Mouse (Mus musculus): ENCODE measurements around the gene Shisa9.

Gene Shisa9

GRCm38 (mm10) chr16:12072573-12072972, 88.7 kb downstream of the Shisa9 start:
- DNase-seq (ENCODE audit: low spot score), result no peak

- DNase-seq (ENCODE audit: low spot score), result no peak
These were observed 92.4 kb downstream of the Shisa9 start for GRCm38 (mm10) chr16:12076270-12076669.

DNA sequence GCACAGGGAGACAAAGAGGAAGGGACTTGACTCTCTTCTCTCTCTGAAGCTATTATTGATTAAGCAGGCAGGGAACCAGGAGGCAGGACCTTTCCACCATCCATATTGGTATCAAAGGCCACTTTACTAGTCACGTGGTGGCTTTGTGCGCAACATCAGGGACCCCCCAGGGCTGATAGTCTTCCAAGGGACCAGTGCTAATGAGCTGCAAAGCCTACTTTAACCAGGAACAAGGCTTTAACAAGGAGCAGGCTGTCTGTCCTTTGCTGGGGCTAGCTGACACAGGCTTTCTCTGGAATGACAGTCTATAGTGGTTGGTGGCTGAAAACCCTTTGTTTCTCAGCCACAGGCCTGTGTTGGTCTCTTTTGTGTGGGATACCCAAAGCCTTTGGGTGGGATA, 92.8 kb downstream of the Shisa9 start:
- DNase-seq (ENCODE audit: low spot score), result no peak

DNA sequence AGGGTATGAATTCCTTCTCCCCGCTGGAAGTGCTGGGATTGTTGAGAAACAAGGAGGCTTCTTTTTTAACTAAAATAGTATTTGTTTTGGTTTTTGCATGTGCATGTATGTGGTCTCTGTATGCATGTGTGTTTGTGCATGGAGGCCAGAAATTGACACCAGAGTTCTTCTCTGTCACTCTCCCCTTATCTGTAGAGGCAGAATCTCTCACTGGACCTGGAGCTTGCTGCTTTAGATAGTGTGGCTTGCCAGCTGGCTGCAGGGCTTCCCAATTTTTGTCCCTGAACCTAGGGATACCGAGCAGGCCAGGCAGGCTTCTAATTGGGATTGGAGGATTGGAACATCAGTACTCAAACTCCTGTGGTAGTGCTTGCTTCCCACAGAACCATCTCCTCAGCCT, 99.2 kb downstream of the Shisa9 start:
- DNase-seq (ENCODE audit: low spot score), result no peak

GRCm38 (mm10) chr16:12090604-12091235, 106.8 kb downstream of the Shisa9 start:
- DNase-seq (ENCODE audit: low spot score), result no peak

DNA sequence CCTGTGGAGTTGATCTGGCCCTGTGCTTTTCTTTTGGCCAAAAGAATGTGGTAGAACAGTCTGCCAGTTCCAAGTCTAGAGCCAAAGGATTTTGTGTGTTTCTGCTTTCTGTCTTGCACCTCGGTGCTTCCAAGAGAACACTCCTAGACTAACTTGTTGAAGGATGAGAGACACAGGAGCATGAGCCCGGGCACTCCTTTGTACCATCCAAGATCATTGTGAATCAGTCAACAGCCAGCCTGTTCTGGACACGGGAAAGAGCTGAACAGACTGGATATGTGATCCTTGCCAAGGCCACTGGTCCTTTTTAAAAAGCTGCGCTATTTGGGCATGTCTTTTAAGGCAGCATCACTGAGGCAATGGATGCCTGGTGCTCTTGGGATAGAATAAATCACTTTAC, 109.3 kb downstream of the Shisa9 start:
- DNase-seq (ENCODE audit: low spot score), result no peak

DNA sequence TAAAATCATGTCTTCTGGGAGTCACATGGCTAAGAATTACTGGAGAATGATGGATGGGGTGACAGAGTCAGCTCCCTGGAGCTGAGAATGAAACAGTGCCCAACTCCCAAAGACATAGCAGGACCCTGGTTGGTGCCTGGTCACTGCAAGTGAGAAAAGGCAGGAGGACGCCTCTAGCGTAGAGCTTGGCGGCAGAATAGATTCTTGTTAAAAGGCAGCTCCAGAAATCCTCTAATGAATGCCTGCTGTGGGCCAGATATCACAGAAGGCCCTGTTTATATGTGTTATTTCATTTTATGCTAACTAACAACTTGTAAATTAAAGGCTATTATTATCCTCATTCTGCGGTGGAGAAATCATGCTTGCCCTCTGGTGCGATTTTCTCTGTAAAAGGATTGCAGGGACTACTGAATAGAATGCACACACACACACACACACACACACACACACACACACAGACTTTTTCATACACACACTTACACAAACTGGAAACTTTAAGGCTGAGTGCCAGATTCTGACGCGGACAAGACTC, 110.9 kb downstream of the Shisa9 start:
- no peak for DNase-seq (ENCODE audit: low spot score)

DNA sequence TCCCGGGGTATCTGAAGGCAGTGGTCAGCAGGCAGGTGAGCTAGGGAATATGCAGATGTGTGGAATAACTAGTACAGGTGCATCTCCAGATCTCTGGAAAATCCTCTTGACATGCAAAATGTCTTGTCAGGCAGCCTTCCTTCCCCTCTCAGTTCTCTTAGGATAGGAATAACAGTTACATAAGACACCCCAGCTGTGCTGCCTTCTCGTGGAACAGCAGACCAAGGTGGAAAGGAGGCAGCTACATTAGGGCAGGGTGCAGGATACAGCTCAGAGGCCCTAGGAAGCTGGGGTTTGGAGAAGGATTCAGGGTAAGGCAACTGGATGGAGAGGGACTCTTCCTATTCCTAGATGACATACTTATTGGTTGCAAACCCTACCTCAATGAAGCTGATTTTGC, 111.5 kb downstream of the Shisa9 start:
- no peak for DNase-seq (ENCODE audit: low spot score)

- no peak for DNase-seq (ENCODE audit: low spot score)
These were observed 124.5 kb downstream of the Shisa9 start for GRCm38 (mm10) chr16:12108436-12108835.

DNA sequence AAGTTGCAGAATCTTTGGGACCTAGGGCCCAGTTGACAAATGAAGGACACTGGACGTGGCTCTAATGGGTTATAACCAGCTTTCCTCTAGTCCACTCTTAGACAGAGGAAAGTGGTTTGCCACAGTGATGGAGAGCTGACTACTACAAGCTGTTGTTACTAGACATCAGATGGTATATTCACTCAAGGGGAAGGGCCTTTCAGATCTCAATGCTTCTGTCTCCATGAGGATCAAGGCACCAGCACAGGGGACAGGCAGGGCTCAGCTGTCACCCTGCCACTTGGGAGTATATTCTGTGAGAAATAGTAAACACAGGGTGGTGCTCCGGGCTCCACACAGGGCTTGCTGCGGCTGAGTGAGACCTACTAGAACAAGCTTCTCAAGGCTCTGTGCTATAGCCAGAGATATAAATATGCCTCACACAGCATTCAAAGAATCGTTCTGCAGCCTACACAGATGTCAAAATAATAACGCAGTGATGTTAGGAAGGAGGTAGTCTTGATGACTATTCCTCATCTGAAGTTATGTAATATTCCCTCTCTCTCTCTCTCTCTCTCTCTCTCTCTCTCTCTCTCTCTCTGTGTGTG, 127.0 kb downstream of the Shisa9 start:
- no peak for DNase-seq (ENCODE audit: low spot score)

GRCm38 (mm10) chr16:12114396-12114795, 130.5 kb downstream of the Shisa9 start:
- DNase-seq (ENCODE audit: low spot score), result no peak

DNA sequence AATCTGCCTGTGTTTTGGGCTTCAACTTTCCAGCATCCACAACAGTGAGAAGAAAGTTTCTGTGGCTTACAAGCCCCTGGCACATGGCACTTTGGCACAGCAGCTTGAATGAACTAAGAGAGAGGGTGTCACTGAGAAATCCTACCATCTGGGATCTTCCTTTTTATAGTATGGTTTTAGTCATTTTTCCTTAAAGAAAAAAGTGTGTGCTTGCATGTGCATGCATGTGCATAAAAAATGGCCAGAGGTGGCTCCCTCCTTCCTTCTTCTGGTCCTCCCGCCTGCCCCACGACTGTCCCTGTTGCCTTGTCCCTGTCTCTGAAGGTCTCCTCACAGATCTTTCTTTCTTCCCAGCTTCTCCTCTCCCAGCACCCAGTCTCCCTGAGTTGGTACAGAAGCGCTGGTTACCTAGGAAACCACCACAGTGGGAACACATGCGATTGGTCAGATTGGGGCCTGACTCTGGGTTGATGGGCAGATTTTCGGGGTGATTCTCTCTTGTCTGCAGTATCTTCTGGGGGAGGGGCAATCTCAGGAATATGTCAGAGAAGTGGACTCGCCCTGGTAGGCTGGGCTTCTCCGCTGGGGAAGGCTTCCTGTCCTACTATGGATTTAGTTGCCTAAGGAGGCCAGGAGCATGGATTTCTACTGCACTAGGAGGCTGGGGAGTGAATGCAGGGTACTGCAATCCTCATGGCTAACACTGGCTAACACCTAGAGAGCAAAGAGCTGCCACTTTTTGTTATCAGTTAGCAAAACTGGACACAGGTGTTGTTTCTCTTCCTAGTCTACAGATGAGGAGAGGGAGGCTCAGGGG, 131.3 kb downstream of the Shisa9 start:
- DNase-seq (ENCODE audit: low spot score), result no peak

GRCm38 (mm10) chr16:12116926-12117325, 133.0 kb downstream of the Shisa9 start:
- no peak for DNase-seq (ENCODE audit: low spot score)

- no peak for DNase-seq (ENCODE audit: low spot score)
These were observed 135.6 kb downstream of the Shisa9 start for GRCm38 (mm10) chr16:12119463-12119862.

GRCm38 (mm10) chr16:12129782-12130181, 145.9 kb downstream of the Shisa9 start:
- DNase-seq (ENCODE audit: low spot score), result no peak

GRCm38 (mm10) chr16:12146666-12147065, 162.8 kb downstream of the Shisa9 start:
- no peak for DNase-seq (ENCODE audit: low spot score)

DNA sequence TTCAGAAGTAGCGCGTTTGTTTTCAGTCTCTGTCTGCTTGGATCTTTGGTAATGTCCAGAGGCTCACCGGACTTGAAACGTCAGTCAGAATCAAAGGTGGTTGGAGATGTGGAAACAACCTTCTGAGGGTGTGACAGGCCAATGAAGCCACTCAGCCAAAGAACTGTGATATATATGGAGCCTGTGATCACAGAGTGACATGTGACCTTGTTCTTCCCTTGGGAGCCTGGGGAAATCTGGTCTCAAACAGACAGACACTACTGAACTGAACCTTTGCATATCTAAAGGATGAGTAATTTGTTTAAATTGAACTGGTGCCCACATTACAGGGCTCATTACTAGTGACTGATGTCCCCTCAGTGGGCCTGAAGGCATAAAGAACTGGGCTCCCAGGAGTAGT, 168.1 kb downstream of the Shisa9 start:
- no peak for DNase-seq (ENCODE audit: low spot score)

DNA sequence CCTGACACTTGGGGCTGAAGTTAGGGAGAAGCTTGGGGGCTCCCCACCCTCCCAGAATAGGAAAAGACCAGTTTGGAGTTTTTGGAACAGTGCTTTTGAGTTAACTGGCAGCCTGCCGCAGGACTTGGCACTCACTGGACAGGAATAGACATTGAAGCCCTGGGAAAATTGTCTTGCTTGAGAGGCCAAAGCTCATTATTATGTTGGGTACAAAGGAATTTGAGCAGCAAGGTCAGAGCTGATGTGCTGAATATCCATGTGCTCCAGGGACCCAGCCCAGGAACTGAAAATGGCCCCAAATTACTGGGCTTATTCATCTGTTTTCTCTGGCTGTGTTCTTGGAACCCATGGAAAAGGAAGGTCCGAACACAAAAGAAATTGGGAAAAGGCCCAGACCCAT, 170.6 kb downstream of the Shisa9 start:
- no peak for DNase-seq (ENCODE audit: low spot score)

GRCm38 (mm10) chr16:12173482-12174041, 189.6 kb downstream of the Shisa9 start:
- DNase-seq (ENCODE audit: low spot score), result no peak

- no peak for DNase-seq (ENCODE audit: low spot score)
These were observed 194.1 kb downstream of the Shisa9 start for GRCm38 (mm10) chr16:12178031-12178430.

DNA sequence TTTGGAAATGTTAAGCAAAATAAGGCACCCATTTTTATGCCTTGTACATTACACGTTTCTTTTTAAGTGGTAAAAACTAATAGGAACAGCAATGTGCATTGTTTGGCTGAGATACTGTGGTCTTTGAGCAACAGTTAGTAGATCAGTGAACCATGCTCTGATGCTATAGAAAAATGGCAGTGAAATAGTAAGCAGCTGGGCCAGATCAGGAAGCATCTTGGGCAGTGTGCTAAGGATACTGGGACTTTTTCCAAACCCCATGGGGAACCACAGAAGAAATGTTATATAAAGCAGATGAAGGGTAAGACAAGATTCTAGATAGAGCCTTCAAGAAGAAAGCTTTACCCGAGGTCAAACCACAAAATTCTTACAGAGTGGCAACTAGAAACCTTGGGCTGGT, 205.8 kb downstream of the Shisa9 start:
- DNase-seq (ENCODE audit: low spot score), result no peak

- no peak for DNase-seq (ENCODE audit: low spot score)
These were observed 212.9 kb downstream of the Shisa9 start for GRCm38 (mm10) chr16:12196841-12197240.

DNA sequence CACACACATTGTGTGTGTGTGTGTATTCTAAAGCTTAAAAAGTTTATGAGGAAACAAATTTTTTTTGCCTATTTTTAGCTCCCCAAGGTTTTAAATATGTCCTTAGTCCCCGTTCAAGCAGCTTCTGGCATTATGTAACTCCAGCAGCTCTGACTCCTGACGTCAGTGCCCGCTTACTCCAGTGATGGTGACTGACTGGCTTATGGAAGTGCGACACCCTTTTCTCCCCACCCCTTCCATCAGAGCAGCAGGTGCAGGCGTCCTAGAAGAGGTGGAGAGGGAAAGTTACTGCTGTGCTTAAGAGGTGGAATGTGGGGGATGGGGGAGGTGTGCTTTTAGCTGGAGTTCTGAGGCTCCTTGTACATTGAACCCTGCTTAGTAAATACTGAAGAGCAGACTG, 213.7 kb downstream of the Shisa9 start:
- DNase-seq (ENCODE audit: low spot score), result no peak

All from urinary bladder, postnatal 25 days (tissue).